Comparison of ENCODE assay signal across 8 mouse cellular contexts in the genomic region with DNA sequence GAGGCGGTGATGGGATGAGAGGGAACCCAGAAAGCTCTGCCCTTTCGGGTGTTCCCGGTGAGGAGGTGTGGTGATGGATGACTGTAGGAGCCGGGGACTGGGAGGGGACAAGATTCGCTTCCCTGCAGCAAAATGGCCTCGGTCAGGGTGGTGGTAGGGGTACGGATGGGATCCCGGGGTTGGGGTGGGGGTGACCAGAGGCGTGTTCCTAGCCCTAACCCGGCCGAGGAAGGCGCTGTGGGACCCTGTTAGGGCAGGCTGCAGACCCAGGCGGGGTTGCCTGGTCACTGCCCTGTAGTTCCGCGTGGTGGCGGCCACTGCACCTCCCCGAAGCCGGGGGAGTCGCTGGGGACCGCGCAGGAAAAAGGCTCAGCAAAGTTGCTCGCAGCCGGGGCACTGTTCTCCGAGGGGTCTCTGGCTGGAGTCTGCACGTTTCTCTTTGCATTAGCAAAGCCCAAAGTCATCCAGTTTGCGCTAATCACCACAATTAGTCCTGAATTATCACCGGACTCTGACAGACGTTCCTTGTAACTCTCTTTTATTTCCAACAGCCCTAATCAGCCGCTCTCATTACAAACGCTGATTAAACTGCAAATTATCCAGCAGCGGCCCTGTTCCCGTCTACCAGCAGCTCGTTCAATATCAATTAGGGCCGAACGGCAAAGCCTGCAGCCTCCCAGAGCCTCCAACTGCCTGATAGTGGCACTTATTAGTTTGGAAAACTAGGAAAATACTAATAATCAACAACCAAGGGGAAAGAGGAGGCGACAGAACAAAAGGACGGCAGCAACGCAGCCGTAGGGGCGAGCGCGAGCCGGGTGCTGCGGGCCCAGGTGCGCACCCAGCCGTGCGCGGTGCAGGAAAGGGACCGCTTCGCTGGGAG.
DNase-seq lines count a peak whose midpoint lies in the region; ATAC-seq and TF ChIP-seq lines count a peak whose summit lies in the region.

No protein-coding gene starts in this region.

- H3K9me3 ChIP-seq in stomach, embryonic 16.5 days (replicated peaks; ENCODE audit: control insufficient read depth, low read length) = no peaks in the 10 kb centered on the region

- TF ChIP-seq CTCF in kidney, adult 2 months (conservative IDR thresholded peaks at IDR 0.05; ENCODE audit: insufficient read depth, insufficient read length, low read depth, low read length) = no peak

- H3K36me3 ChIP-seq in kidney, adult 2 months (ENCODE audit: control insufficient read depth, insufficient read depth, low read length) = no peaks in the 10 kb centered on the region
- H3K36me3 ChIP-seq in stomach, embryonic 16.5 days (ENCODE audit: control insufficient read depth, insufficient read depth, low read length) = no peaks in the 10 kb centered on the region

- H3K4me2 ChIP-seq in stomach, embryonic 16.5 days (ENCODE audit: low read depth, low read length) = peak overlapping the region; percentile 62

- ATAC-seq in stomach, embryonic 16.5 days (ENCODE audit: insufficient read depth, low FRiP score) = peak; percentile 58

- DNase-seq in cerebellum, postnatal 25 days = peak; percentile 13 to 15
- no peak for DNase-seq in cerebellum, adult 18-20 months
- peak; percentile 23 for DNase-seq in adrenal gland, postnatal 14 days
- DNase-seq in gastrocnemius, postnatal 4 days (ENCODE audit: low spot score in 2 of 2) = peak; percentile 18 to 25
- peak; percentile 10 for DNase-seq in kidney, adult 2 months
- DNase-seq in lung, postnatal 4 days = peak; percentile 26 to 45
- DNase-seq in layer of hippocampus, adult 9-11 months = no peak

- H3K27ac ChIP-seq in kidney, adult 2 months (ENCODE audit: insufficient read depth, low read depth, low read length) = no peak overlapping the region
- H3K27ac ChIP-seq in stomach, embryonic 16.5 days (ENCODE audit: low read length) = no peak overlapping the region

- no peak for TF ChIP-seq POLR2A in kidney, adult 2 months (IDR thresholded peaks at IDR 0.05; ENCODE audit: low read depth, low read length)

- H3K27me3 ChIP-seq in kidney, adult 2 months (replicated peaks; ENCODE audit: control insufficient read depth, insufficient read depth, low read length) = peaks cover 4% of the 10 kb centered on the region; the same call in 1 of the 2 replicates
- H3K27me3 ChIP-seq in stomach, embryonic 16.5 days (ENCODE audit: control insufficient read depth, insufficient read depth, low read length) = peaks cover 77% of the 10 kb centered on the region

- H3K4me3 ChIP-seq in kidney, adult 2 months (ENCODE audit: insufficient read depth, low read depth, low read length) = peak overlapping the region; percentile 19
- H3K4me3 ChIP-seq in stomach, embryonic 16.5 days (replicated peaks; ENCODE audit: low read length) = peak overlapping the region; percentile 35

- WGBS in kidney, adult 2 months = 2% methylated on average over 50 of the region's 50 CpGs
- WGBS in stomach, embryonic 16.5 days = 1% methylated on average over 50 of the region's 50 CpGs

- no peak overlapping the region for H3K9ac ChIP-seq in stomach, embryonic 16.5 days (ENCODE audit: low read length)

- H3K4me1 ChIP-seq in kidney, adult 2 months (ENCODE audit: control insufficient read depth, insufficient read depth, low read length) = no peaks in the 10 kb centered on the region; the same call in 1 of the 2 replicates
- peaks cover 13% of the 10 kb centered on the region; the same call in 1 of the 2 replicates for H3K4me1 ChIP-seq in stomach, embryonic 16.5 days (ENCODE audit: control insufficient read depth, insufficient read depth, low read length)

Comparison
In these comparisons a context has a peak if more than half of its experiments do, and no peak if none do; other contexts are left out.
1. DNase-seq: peak in cerebellum, postnatal 25 days (2 of 2), adrenal gland, postnatal 14 days (single experiment), gastrocnemius, postnatal 4 days (2 of 2), kidney, adult 2 months (single experiment) and lung, postnatal 4 days (2 of 2); none in cerebellum, adult 18-20 months (0 of 2) and layer of hippocampus, adult 9-11 months (single experiment).